ENCODE assay signal across 1 mouse cellular context in genomic region chr10:127391774-127392173, GRCm38 (mm10).
TF ChIP-seq lines count a peak whose summit lies in the region.

No protein-coding gene starts in this region.

TF ChIP-seq in ES-E14, 5 proteins besides CTCF, POLR2A, EP300 and RAD21:
- TF ChIP-seq ZNF384 (IDR thresholded peaks at IDR 0.05; ENCODE audit: low read depth, low read length) (no peak), HCFC1 (IDR thresholded peaks at IDR 0.05; ENCODE audit: borderline replicate concordance, insufficient read depth, low read length) (no peak), CHD2 (IDR thresholded peaks at IDR 0.05; ENCODE audit: low read depth, low read length) (no peak), ZC3H11A (IDR thresholded peaks at IDR 0.05; ENCODE audit: borderline replicate concordance, low read depth, low read length) (no peak), MAFK (IDR thresholded peaks at IDR 0.05; ENCODE audit: insufficient read depth, low read depth, low read length) (no peak)
